Mouse (Mus musculus): ENCODE data around the gene Stxbp5.

Stxbp5 gene

GRCm38 (mm10) chr10:9754893-9755541 lies 145.9 kb downstream of the Stxbp5 start:
- DNase-seq (ENCODE audit: low read depth) = peak; percentile 24

- DNase-seq (ENCODE audit: low read depth) = no peak
Measured at GRCm38 (mm10) chr10:9733861-9734260, 167.0 kb downstream of the Stxbp5 start.

- DNase-seq (ENCODE audit: low read depth) = no peak
Measured at GRCm38 (mm10) chr10:9732065-9732749, 168.7 kb downstream of the Stxbp5 start.

GRCm38 (mm10) chr10:9722519-9723303 lies 178.2 kb downstream of the Stxbp5 start:
- DNase-seq (ENCODE audit: low read depth) = no peak

- DNase-seq (ENCODE audit: low read depth) = no peak
Measured at GRCm38 (mm10) chr10:9720027-9720426, 180.9 kb downstream of the Stxbp5 start.

- no peak for DNase-seq (ENCODE audit: low read depth)
Measured at GRCm38 (mm10) chr10:9718086-9718485, 182.8 kb downstream of the Stxbp5 start.
